Mouse (Mus musculus) CD4-positive naive resting alpha-beta T cell, adult 76 days (primary cell): ENCODE results near the gene Gars. TPM values are rescaled to one million over a fixed set of nuclear protein-coding genes. Genes with fewer than 3 reads are reported as not detected.

ENCODE experiments used
- total RNA-seq: library from RNA; stranded (reverse); gene quantifications from one replicate; pipeline ENCODE4 v1.2.4, GENCODE M21; 2023

Gars gene
- total RNA-seq, result 78.9 TPM

DNA sequence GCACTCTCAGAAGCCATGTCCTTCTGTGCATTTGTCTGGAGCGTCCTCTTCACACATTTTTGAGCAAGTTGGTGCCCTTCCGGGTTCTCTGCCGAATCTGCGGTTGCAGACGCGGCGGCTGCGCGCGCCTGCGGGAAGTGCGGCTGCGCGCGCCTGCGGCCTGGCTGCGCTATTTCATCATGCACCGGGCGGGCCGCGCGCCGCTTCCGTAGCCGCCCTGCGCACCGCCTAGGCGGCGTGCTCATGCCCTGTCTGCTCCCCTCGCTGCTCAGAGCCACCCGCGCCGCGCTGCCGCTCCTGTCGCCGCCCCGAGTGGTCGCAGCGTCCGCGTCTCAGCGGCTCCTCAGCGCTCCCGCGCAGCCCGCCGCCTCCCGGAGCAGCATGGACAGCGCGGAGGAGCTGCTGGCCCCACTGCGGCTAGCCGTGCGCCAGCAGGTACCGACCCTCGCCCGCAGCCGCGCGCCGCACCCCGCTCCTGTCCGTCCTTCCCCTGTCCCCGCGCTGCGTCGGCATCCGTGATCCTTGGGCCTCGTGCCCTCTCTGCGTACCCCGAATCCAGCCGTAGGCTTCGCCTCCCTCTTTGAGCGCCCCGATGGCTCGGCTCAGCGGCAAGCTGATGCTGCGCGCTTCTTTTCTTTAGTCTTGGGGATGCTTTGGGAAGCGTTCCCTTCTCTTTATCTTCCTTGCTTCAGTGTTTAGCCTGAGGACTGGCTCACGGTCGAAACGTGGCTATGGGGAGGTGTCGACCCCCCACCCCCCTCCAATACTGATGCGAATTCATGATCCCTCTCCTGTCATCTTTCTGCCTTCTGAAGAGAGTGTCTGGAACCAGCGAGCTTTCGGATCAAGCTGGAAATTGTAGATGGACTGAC is at the start of gene Gars:
Gene Gars (plus strand): TSS at position 209 of the 872 bp plus-strand sequence.

DNA sequence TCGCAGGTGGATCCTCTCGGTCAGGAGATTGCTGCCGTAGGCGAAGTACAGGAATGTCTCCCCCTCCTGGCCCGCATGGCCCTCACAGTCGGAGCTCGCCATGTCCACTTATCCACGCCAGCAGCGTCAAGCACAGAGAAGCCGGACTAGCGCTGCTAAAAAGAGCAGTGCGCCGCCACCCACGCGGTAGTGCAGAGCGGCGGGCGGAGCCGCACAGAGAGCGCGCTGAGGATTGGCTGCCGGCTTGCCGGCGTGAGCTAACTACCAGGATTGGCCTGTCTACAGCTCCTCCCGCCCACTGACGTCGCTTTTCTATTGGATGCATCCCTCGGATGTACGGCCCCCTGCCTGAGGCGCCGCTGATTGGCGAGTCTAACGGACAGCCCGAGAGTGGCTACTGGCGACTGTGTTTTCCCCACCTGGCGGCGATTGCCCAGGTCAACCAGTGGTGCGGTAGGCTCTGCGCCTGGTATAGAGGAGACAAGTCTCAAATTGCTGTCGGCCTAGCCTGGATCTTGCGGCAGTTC is 45.0 kb upstream of the Gars start, which contains the start of gene Ggct:
Gene Ggct (minus strand): TSS at position 217 of the 527 bp plus-strand sequence.

Other genes with a start within 250 kb of the Gars start
- 86.8 TPM for gene Znrf2, start 221.1 kb upstream of the Gars start, total RNA-seq
- 17.0 TPM for gene Nod1, start 65.4 kb upstream of the Gars start, total RNA-seq
- gene Ggct, start 45.1 kb upstream of the Gars start, total RNA-seq, result 9.9 TPM
- gene Crhr2, start 95.0 kb downstream of the Gars start, total RNA-seq, result not detected
- gene Inmt, start 137.0 kb downstream of the Gars start, total RNA-seq, result not detected
- gene Mindy4, start 165.4 kb downstream of the Gars start, total RNA-seq, result 0.18 TPM